ENCODE assay signal across 10 mouse cellular contexts in the genomic region with DNA sequence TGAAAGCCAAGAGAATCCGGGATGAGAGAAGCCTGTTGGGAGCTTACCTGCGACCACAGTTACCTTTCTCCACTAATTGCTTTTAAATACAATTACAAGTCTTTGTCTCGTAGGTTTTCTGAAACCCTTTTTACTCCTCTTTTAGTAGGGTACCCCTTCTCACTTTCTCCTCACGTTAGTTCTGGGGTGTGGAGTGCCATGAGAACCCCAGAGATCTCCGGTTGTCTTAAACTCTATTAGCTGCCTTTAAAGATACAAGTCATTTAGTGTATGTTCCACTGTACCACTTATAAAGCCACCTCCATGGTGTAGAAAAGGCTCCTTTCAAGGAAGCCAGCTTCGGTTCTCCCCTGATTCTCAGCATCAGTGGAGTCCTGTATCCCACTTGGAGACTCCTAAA. TPM values are rescaled to one million over a fixed set of nuclear protein-coding genes. Genes with fewer than 3 reads are reported as not detected.
DNase-seq lines count a peak whose midpoint lies in the region; ATAC-seq and TF ChIP-seq lines count a peak whose summit lies in the region.
"Had no signal": no experiment of that assay in that cellular context is flagged by ENCODE, and none has a peak within 500 bp of the region (broad histone marks: within the 10 kb centered on the region; RNA-seq: fewer than 3 reads in every experiment).

No protein-coding gene starts in this region.

- TF ChIP-seq CTCF in heart, postnatal 0 days (IDR thresholded peaks at IDR 0.05; ENCODE audit: low read depth) = no peak
- no peak for TF ChIP-seq CTCF in cortical plate, adult 2 months (IDR thresholded peaks at IDR 0.05; ENCODE audit: extremely low read depth, insufficient read depth, low read length)

- no peaks in the 10 kb centered on the region for H3K27me3 ChIP-seq in heart, postnatal 0 days (ENCODE audit: control insufficient read depth, insufficient read depth, low read length)
- H3K27me3 ChIP-seq in forebrain, embryonic 15.5 days = no peaks in the 10 kb centered on the region
- H3K27me3 ChIP-seq in limb, embryonic 15.5 days = no peaks in the 10 kb centered on the region

- no peaks in the 10 kb centered on the region for H3K4me1 ChIP-seq in heart, postnatal 0 days (ENCODE audit: control insufficient read depth, insufficient read depth)
- H3K4me1 ChIP-seq in cortical plate, adult 2 months (ENCODE audit: control insufficient read depth, insufficient read depth, low read length) = no peaks in the 10 kb centered on the region
- peaks cover 54% of the 10 kb centered on the region for H3K4me1 ChIP-seq in forebrain, embryonic 15.5 days
- peaks cover 39% of the 10 kb centered on the region for H3K4me1 ChIP-seq in limb, embryonic 15.5 days

- no peak for ATAC-seq in heart, postnatal 0 days (ENCODE audit: insufficient read depth, low read depth)
- ATAC-seq in forebrain, embryonic 15.5 days (replicated peaks) = no peak
- no peak for ATAC-seq in limb, embryonic 15.5 days (ENCODE audit: insufficient number of reproducible peaks, low FRiP score, low TSS enrichment, low read depth)
- no peak for ATAC-seq in granulocyte monocyte progenitor cell, adult 5-6 weeks (replicated peaks; ENCODE audit: poor library complexity, severe bottlenecking)
- no peak for ATAC-seq in monocyte, adult 5-6 weeks (replicated peaks; ENCODE audit: insufficient number of reproducible peaks, low FRiP score, low TSS enrichment, poor library complexity, severe bottlenecking)

- 86% methylated on average over 6 of the region's 6 CpGs for WGBS in heart, postnatal 0 days
- WGBS in forebrain, embryonic 15.5 days = 39% methylated on average over 6 of the region's 6 CpGs
- 61% methylated on average over 6 of the region's 6 CpGs for WGBS in limb, embryonic 15.5 days

- H3K4me3 ChIP-seq in heart, postnatal 0 days (ENCODE audit: low read depth, low read length) = 0 out of 2 replicates have a peak overlapping the region, but pooled peaks have one; percentile 92
- H3K4me3 ChIP-seq in cortical plate, adult 2 months (ENCODE audit: insufficient read depth, low read length) = peak overlapping the region; percentile 3; the same call in 1 of the 2 replicates
- H3K4me3 ChIP-seq in forebrain, embryonic 15.5 days = peak overlapping the region; percentile 82
- H3K4me3 ChIP-seq in limb, embryonic 15.5 days = peak overlapping the region; percentile 94

- H3K27ac ChIP-seq in heart, postnatal 0 days (ENCODE audit: low read depth) = no peak overlapping the region
- peak overlapping the region; percentile 68 for H3K27ac ChIP-seq in cortical plate, adult 2 months (ENCODE audit: insufficient read depth, low read length)
- H3K27ac ChIP-seq in forebrain, embryonic 15.5 days (replicated peaks) = no peak overlapping the region
- no peak overlapping the region for H3K27ac ChIP-seq in limb, embryonic 15.5 days

- peak overlapping the region; percentile 69 for H3K4me2 ChIP-seq in heart, postnatal 0 days (ENCODE audit: low read depth, low read length)
- H3K4me2 ChIP-seq in forebrain, embryonic 15.5 days (replicated peaks) = peak overlapping the region; percentile 76
- peak overlapping the region; percentile 57 for H3K4me2 ChIP-seq in limb, embryonic 15.5 days

- TF ChIP-seq POLR2A in cortical plate, adult 2 months (IDR thresholded peaks at IDR 0.05; ENCODE audit: extremely low read depth, insufficient read depth, low read length) = no peak

- intact Hi-C loops in heart, postnatal 14 days (cut with DNase I) = loop anchor here (5.0 kb wide), 1 partner anchor 42 kb away; no protein-coding TSS in a partner anchor

- peaks cover 11% of the 10 kb centered on the region; the same call in 1 of the 2 replicates for H3K36me3 ChIP-seq in heart, postnatal 0 days (replicated peaks; ENCODE audit: control insufficient read depth, insufficient read depth, low read length)
- H3K36me3 ChIP-seq in forebrain, embryonic 15.5 days = no peaks in the 10 kb centered on the region
- H3K36me3 ChIP-seq in limb, embryonic 15.5 days = no peaks in the 10 kb centered on the region

- H3K9ac ChIP-seq in heart, postnatal 0 days (replicated peaks; ENCODE audit: low read depth, low read length) = no peak overlapping the region
- peak overlapping the region; percentile 12 for H3K9ac ChIP-seq in forebrain, embryonic 15.5 days (replicated peaks)
- no peak overlapping the region for H3K9ac ChIP-seq in limb, embryonic 15.5 days

- H3K9me3 ChIP-seq in heart, postnatal 0 days (replicated peaks; ENCODE audit: control insufficient read depth, low read length) = no peaks in the 10 kb centered on the region
- no peaks in the 10 kb centered on the region for H3K9me3 ChIP-seq in forebrain, embryonic 15.5 days
- H3K9me3 ChIP-seq in limb, embryonic 15.5 days = no peaks in the 10 kb centered on the region

- DNase-seq in heart, postnatal 0 days (ENCODE audit: low spot score) = no peak
- DNase-seq in heart, postnatal 14 days = no peak
- no peak for DNase-seq in layer of hippocampus, postnatal 10 days (ENCODE audit: low spot score in 2 of 2)
- DNase-seq: kidney, postnatal 25 days; thymus, postnatal 14 days had no signal

- no peak for TF ChIP-seq EP300 in heart, postnatal 0 days (IDR thresholded peaks at IDR 0.05; ENCODE audit: low read depth)

RNA-seq across cellular contexts. Expression of gene Plpp3, which starts 3.3 kb away (rescaled TPM):
- 57.0 and 65.5 TPM in 2 replicates for total RNA-seq in heart, postnatal 0 days (2014; rRNA removed; ENCODE audit: low replicate concordance)
- polyA plus RNA-seq in heart, postnatal 0 days (2015; fragmentation: Nextera tagmentation; extraction: Ambion mirVana) = 56.4 and 64.1 TPM in 2 replicates
- total RNA-seq in heart, postnatal 14 days (2021) = 10 to 100 TPM; 78.5 to 81.2 TPM
- 258 and 263 TPM in 2 replicates for polyA plus RNA-seq in cortical plate, adult 2 months (2012; rRNA removed)
- polyA plus RNA-seq in forebrain, embryonic 15.5 days (2015; fragmentation: Nextera tagmentation; extraction: Ambion mirVana) = 74.4 and 75.6 TPM in 2 replicates
- 143 and 150 TPM in 2 replicates for polyA plus RNA-seq in limb, embryonic 15.5 days (2015; fragmentation: Nextera tagmentation; extraction: Ambion mirVana)
- not detected in 2 replicates for total RNA-seq in granulocyte monocyte progenitor cell, adult 5-6 weeks (2014; fragmentation: Nextera tagmentation)
- not detected in 2 replicates for total RNA-seq in granulocyte monocyte progenitor cell, adult 5-6 weeks (2017)
- total RNA-seq in monocyte, adult 5-6 weeks (2017) = 0.49 to 0.57 TPM in 2 of 3 replicates, not detected in the other
- 100 to 1,000 TPM; 147 to 149 TPM for total RNA-seq in layer of hippocampus, postnatal 10 days (2021)

RNA-seq across cellular contexts. Expression of gene Prkaa2, which starts 50.8 kb away (rescaled TPM):
- 64.3 and 83.6 TPM in 2 replicates for total RNA-seq in heart, postnatal 0 days (2014; rRNA removed; ENCODE audit: low replicate concordance)
- polyA plus RNA-seq in heart, postnatal 0 days (2015; fragmentation: Nextera tagmentation; extraction: Ambion mirVana) = 32.5 and 35.6 TPM in 2 replicates
- 10 to 100 TPM; 66.3 to 68.0 TPM for total RNA-seq in heart, postnatal 14 days (2021)
- polyA plus RNA-seq in cortical plate, adult 2 months (2012; rRNA removed) = 13.8 and 14.2 TPM in 2 replicates
- polyA plus RNA-seq in forebrain, embryonic 15.5 days (2015; fragmentation: Nextera tagmentation; extraction: Ambion mirVana) = 11.2 and 11.5 TPM in 2 replicates
- 1.2 and 2.9 TPM in 2 replicates for polyA plus RNA-seq in limb, embryonic 15.5 days (2015; fragmentation: Nextera tagmentation; extraction: Ambion mirVana)
- 0.43 TPM in 1 of 2 replicates, not detected in the other for total RNA-seq in granulocyte monocyte progenitor cell, adult 5-6 weeks (2014; fragmentation: Nextera tagmentation)
- total RNA-seq in granulocyte monocyte progenitor cell, adult 5-6 weeks (2017) = 0.04 and 0.05 TPM in 2 replicates
- 0.29 TPM in 1 of 3 replicates, not detected in the others for total RNA-seq in monocyte, adult 5-6 weeks (2017)
- total RNA-seq in layer of hippocampus, postnatal 10 days (2021) = 10 to 100 TPM; 22.5 to 23.5 TPM

Comparison
In these comparisons a context has a peak if more than half of its experiments do, and no peak if none do; other contexts are left out.
1. H3K4me3 ChIP-seq: peak in every context shown above with its lines; median percentile 94 in limb, embryonic 15.5 days; 92 in heart, postnatal 0 days; 82 in forebrain, embryonic 15.5 days; 3 in cortical plate, adult 2 months.
2. RNA of gene Plpp3, which starts 3.3 kb away (total RNA-seq): 147 to 149 TPM in layer of hippocampus, postnatal 10 days, 78.5 to 81.2 TPM in heart, postnatal 14 days and 57.0 to 65.5 TPM in heart, postnatal 0 days; 0.49 to 0.57 TPM in monocyte, adult 5-6 weeks and not detected in granulocyte monocyte progenitor cell, adult 5-6 weeks; every median in the first group is over 10 times any median in the second.
3. RNA of gene Prkaa2, which starts 50.8 kb away (total RNA-seq): 66.3 to 68.0 TPM in heart, postnatal 14 days, 64.3 to 83.6 TPM in heart, postnatal 0 days and 22.5 to 23.5 TPM in layer of hippocampus, postnatal 10 days; 0.04 to 0.43 TPM in granulocyte monocyte progenitor cell, adult 5-6 weeks and 0.29 TPM in monocyte, adult 5-6 weeks; every median in the first group is over 10 times any median in the second.
4. Peak in every context shown above with its lines, with median percentiles within 50 percentile points of each other: H3K4me2 ChIP-seq.